Mouse (Mus musculus) spleen, adult 2 months (tissue): ENCODE measurements around the gene Soga3.

ENCODE experiments used
- CTCF ChIP-seq: fragments of 200-500 bp; IDR thresholded peaks from 2 replicates; pipeline ENCODE4 v1.5.1; 2011; ENCODE audit warnings: mild to moderate bottlenecking, inconsistent platforms; ENCODE audit not compliant: insufficient read depth, insufficient read length, insufficient replicate concordance; ENCODE audit errors: extremely low read depth
- POLR2A ChIP-seq: fragments of 200-500 bp; IDR thresholded peaks from 2 replicates; pipeline ENCODE4 v1.6.1; 2011; ENCODE audit warnings: low read depth, low read length, inconsistent platforms

- no peak for TF ChIP-seq CTCF
- no peak for TF ChIP-seq POLR2A
Measured at GRCm38 (mm10) chr10:29146198-29146857, 2.7 kb downstream of the Soga3 start.
